Mouse (Mus musculus) left cerebral cortex, adult 11 months (tissue): Measurements from ENCODE around the gene Atg4b.
"Not testable (repeated sequence)": the region's sequence is repeated elsewhere in the genome, so short reads cannot be mapped to it uniquely, and the experiment has no call there.

Experiments used
- DNase-seq: peaks from one replicate; pipeline ENCODE4 v3.0.0; 2022; ENCODE audit warnings: low spot score

The Atg4b gene

DNA sequence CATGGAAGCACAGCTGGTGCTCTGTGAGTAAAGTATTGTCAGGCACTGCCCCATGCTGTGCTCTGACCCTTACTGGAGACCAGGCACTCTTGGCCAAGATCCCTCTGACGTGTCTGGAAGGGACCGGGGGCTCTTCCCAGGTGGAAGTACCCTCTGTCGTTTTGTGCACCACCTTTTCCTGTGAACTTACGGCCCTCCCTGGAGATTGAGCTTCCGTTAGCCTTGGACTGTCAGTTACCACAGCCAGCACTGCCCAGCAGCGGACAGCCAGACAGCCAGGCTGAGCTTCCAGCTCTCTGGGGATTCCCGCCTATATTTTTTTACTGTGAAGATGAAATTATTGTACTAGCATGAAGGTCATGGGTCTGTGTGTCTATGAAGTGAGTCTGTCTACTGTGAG lies 67.4 kb downstream of the Atg4b start:
- no peak for DNase-seq

DNA sequence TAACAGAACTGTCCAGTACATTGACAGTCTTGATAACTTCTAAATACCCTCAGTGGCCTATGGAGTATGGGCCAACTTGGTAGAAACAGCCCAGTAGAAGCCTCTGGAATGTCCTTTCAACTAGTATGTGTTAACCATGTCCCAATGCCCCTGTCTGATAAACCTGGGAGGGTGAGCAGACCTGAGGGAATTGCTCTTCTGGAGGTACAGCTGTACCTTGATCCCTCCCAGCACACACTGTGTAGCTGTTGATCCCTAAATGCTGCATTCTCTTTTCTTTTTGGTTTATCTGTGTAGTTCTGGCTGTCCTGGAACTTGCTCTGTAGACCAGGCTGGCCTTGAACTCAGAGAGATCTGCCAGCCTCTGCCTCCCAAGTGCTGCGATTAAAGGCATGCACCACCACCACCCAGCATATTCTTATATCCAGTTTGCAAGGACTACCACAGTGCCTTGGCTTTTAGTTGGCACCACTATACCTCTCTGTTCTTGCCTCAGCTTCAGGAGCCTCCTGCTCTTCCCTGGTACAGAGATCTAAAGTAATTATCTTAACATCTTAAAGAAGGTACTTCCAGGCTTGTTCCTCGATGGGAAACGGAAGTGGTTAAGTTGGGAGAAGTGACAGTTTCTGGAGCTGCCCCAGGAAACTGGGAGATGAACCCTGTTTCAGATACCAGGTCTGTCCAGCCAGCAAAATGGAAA lies 72.6 kb downstream of the Atg4b start:
- DNase-seq = no peak

DNA sequence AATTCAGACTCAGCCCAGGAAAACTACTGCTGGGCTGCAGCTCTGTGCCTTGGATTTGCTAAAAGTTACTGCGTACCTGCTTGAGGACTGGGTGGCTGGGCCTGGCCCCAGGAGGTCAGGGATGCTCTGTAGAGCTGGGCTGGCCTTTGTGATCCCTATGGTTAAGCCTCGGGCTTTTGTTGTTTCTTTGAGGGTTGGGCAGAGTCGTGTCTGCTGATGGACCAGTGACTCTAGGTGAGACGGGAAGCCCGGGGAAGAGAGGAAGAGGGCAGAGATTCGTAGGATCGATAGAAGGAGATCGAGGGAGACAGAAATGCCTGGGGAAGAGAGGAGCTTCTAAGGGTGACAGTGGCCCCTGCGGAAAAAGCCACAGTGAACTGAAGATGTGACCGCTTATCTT lies 73.3 kb downstream of the Atg4b start, which contains the start of gene D2hgdh:
Gene D2hgdh, plus strand, starts transcription at position 301 of the 400 bp plus-strand sequence.
- no peak for DNase-seq

DNA sequence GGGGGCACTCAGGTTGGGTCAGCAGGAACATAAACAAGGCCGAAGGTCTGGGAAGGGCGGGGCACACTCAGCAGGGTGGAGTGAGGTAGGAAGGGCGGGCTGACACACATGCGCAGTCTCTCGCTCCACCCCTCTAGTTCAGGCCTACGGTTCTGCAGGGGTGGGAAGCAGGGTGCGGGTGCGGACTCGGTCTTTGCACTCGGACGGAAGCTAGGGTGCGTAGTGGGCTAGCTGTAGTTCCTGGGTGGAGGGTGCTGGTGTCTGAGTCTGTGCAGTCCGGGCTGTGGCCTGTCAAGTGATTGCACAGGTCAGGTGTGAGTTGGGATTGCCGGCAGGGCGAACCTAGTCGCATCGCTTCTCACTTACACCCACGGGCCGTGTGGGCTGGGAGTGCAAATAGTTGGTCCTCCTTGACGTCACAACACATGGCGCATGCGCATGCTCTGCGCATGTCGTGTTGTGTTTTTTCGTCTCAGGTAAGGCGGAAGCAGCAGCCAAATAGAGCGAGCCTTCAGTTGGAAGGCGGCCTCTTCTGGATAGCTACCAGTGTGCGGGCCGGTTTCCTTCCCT lies 73.9 kb downstream of the Atg4b start:
- DNase-seq = peak; percentile 96

DNA sequence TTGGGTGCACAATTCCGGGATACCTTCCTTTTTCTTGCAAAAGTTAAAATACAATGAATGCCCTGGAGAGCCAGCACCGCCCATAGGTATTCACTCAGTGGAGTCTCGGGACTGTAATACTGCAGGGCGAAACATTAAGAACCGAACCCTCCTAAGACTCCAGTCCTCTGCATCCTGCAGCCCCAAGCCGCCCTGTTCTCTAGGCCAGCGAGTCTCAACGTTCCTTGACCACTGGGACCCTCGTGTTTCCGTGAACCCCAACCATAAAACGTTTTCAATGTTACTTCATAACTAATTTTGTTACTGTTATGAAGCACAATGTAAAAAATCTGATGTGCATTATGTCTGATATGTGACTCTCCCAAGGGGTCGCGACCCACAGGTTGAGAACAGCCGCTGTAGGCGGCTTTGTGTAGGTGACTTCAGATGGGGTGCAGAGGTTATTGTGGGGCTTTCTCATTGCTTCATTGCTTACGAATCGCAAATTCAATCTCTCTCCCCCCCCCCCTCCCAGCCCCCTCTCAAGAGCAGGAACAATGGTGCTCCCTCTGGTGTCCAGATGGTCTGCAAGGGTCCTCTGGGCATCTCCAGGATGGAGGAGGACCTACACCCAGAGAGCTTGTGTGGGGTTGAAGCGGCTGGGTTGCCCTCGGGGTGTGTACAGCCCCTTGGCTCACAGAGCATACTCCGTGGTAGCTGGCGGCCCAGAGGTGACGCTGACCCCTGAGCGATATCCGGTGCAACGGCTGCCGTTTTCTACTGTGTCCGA lies 74.7 kb downstream of the Atg4b start:
- no peak for DNase-seq

DNA sequence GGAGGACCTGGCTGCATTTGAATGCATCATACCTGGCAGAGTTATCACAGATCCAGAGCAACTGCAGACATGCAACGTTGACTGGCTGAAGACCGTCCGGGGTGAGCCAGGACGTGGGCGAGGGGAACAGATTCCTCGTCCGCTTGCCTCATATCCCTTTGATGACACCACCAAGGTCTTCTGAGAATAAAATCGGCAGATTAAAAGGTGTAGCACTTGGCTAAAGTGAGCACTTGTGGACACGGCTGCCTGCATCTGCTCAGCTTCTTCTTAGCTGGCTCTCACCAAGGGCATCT lies 75.2 kb downstream of the Atg4b start:
- no peak for DNase-seq

DNA sequence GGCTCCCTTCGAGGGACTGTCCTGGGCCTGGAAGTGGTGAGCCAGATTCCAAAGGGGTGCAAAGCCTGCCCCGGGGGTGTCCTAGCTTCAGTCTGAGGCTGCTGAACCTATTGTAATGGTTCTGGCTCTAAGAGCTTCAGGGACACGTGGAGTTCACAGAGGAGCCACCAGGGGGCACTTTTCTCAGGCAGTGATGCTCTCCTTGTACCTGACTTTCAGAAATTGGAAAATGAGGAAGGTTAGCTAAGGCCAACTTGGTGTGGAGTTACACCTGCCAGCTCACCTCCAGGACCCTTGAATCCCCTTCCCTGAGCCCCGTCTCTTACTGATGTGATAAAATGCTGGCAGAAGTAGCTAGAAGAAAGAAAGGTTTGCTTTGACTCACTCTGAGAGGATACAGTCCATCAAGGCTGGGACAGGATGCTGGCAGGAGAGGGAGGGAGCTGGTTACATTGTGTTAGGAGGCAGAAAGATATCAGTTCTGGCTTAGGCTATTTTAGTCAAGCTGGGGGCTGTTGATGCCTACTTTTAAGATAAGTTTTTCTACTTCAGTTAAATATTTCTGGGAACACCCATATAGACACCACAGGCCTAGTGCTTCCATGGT lies 81.6 kb downstream of the Atg4b start:
- not testable (repeated sequence) for DNase-seq

DNA sequence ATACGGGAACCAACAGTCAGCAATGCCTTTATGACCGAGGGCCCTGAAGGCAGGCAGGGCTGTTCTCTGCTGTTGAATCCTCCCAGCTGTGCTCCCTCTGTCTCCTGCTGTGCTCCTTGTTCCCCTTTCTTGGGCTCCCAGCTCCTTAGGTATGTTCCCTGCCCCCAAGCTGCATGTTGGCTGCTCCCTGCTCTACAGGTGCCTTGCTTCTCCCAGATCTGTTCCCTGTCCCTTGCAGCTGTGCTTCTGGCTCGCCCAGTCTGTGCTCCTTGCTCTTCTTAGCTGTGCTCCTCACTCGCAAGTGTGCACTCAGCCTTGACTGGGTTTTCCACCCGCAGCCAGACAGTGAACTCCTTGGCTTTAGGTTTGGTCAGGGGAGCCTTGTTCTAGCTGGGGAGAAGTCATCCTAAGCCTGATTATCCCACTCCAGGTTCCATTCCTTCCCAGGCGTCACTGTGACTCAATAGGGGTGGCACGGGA lies 83.4 kb downstream of the Atg4b start:
- no peak for DNase-seq

DNA sequence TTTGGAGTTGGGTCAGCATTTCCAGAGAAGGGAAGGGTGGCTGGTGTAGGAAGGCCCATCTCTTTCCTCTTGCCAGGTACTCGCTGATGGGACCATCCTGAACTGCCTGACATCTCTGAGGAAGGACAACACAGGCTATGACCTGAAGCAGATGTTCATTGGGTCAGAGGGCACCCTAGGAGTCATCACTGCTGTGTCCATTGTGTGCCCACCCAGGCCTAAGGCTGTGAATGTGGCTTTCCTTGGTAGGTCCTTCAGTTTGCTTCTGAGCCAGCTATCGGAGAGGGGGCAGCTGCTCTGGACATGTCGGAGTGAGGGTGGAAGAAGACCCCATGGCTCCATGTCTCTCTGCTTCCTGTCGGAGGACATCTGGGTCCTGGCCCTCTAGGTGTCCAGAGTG lies 83.9 kb downstream of the Atg4b start:
- no peak for DNase-seq

DNA sequence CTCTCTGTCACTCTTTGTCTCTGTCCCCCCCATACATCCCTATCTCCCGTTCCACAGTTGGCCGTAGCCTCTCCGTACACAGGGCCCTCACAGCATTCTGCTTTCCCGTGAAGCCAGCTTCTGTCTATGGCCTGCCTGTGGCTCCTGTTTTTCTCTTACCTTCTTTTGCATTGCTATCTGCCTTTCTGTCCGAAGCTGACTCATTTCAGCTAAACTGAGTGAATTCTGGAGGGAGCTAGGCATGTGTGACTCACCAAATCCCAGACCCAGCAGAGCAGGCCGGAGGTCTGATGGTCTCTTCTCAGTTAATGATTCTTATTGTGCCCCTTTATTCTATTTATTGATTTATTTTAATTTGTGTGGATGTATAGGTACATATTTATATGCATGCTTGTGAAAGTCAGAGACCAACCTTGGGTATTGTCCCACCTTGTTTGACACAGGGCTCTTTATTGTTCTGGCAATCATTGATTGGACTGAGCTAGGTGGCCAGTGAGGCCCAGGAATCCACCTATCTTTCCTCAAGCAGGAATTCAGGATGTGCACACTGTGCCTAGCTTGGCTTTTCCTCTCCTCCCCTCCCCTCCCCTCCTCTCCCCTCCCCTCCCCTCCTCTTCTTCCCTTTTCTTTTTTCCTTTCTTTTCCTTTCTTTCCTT lies 84.7 kb downstream of the Atg4b start:
- DNase-seq = no peak

DNA sequence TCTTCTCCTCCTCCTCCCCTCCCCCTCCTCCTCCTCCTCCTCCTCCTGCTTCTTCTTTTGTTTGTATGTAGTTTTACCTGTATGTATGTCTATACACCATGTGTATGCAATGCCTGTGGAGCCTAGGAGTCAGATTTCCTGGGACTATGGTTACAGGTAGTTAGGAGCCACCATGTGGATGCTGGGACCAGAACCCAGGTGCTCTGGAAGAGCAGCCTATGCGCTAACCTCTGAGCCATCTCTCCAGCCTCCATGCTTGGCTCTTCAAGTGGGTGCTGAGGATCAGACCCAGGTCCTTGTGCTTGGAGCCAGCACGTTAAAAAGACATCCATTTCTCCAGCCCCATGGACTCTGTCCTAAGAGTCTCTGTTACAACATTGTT lies 85.2 kb downstream of the Atg4b start:
- DNase-seq = no peak

DNA sequence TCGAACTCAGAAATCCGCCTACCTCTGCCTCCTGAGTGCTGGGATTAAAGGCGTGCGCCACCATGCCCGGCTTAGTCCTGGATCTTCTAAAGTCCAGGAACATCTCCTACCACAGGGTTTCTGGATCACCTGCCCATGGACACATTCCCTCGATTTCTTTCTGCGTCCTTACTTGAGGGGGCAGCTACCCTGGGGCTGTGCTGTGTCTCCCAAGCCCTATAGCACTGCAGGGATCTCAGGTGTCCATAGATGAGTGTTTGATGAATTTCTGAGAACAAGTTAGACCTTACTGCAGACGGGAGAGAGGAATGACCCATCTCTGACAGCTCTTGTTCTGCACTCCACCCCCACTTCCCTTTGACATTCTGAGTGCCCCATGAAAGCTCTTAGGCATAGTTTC lies 86.0 kb downstream of the Atg4b start:
- DNase-seq = no peak

DNA sequence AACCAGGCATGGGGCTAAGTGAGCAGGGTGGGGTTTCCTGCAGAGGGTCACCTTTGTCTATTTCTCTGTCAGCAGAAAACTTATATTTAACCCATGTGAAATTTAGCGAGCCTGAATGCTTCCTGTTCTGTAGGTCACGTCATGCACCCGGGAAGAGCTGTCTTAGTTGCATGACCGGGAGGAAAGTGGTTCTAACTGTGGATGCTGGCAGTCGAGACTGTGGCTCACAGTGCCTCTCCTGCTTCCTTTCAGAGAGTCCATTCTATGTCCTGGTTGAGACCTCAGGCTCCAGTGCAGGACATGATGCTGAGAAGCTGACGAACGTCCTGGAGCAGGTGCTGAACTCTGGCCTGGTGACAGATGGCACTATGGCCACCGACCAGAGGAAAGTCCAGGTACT lies 87.3 kb downstream of the Atg4b start:
- DNase-seq = not testable (repeated sequence)
